Mouse (Mus musculus) layer of hippocampus, adult 8-10 months (tissue): ENCODE data around the gene Naa40. TPM values are rescaled to one million over a fixed set of nuclear protein-coding genes. Genes with fewer than 3 reads are reported as not detected.
A peak's percentile ranks its signal among the peaks of the same experiment; 100 is the strongest.

Experiments used
- DNase-seq, 2 experiments: peaks; one replicate each; pipeline ENCODE4 v3.0.0; 2022; ENCODE audit warnings: low spot score in 2 of 2
- total RNA-seq, 4 experiments: library from RNA; stranded (reverse); gene quantifications; 2 replicates each; pipeline ENCODE4 v1.2.4; 2022

The Naa40 gene
- total RNA-seq, 4 experiments from 2014 or later: 34.6 to 44.2 (median 36.6) TPM

- DNase-seq: peak; percentile 97
These were observed 23.6 kb downstream of the Naa40 start, which contains the start of gene Cox8a for GRCm38 (mm10) chr19:7217162-7217925. TSS of gene Cox8a (minus strand) at chr19:7217616.

GRCm38 (mm10) chr19:7214484-7214883, 26.5 kb downstream of the Naa40 start:
- DNase-seq: no peak

- DNase-seq: no peak
These were observed 28.0 kb downstream of the Naa40 start for GRCm38 (mm10) chr19:7213010-7213409.

GRCm38 (mm10) chr19:7212216-7212615, 28.8 kb downstream of the Naa40 start:
- no peak for DNase-seq

- no peak for DNase-seq
These were observed 30.9 kb downstream of the Naa40 start for GRCm38 (mm10) chr19:7209907-7210646.

- DNase-seq: peak; percentile 91 to 92
These were observed 34.9 kb downstream of the Naa40 start, which contains the start of gene Otub1 for GRCm38 (mm10) chr19:7205753-7206736. TSS of gene Otub1 (minus strand) at chr19:7206316.

GRCm38 (mm10) chr19:7205326-7205725, 35.7 kb downstream of the Naa40 start:
- DNase-seq: no peak

- no peak for DNase-seq
These were observed 36.1 kb downstream of the Naa40 start for GRCm38 (mm10) chr19:7204898-7205297.

- no peak for DNase-seq
These were observed 40.6 kb downstream of the Naa40 start for GRCm38 (mm10) chr19:7200427-7200826.

- no peak for DNase-seq
These were observed 41.9 kb downstream of the Naa40 start for GRCm38 (mm10) chr19:7199089-7199488.

- DNase-seq: no peak
These were observed 43.5 kb downstream of the Naa40 start for GRCm38 (mm10) chr19:7197445-7197844.

- DNase-seq: no peak
These were observed 44.2 kb downstream of the Naa40 start for GRCm38 (mm10) chr19:7196741-7197270.

- no peak for DNase-seq
These were observed 44.9 kb downstream of the Naa40 start for GRCm38 (mm10) chr19:7195900-7196728.

GRCm38 (mm10) chr19:7192561-7192967, 48.4 kb downstream of the Naa40 start:
- no peak for DNase-seq

GRCm38 (mm10) chr19:7191639-7192038, 49.3 kb downstream of the Naa40 start:
- no peak for DNase-seq

GRCm38 (mm10) chr19:7190986-7191385, 50.0 kb downstream of the Naa40 start:
- no peak for DNase-seq

- no peak for DNase-seq
These were observed 52.0 kb downstream of the Naa40 start for GRCm38 (mm10) chr19:7189026-7189425.

- no peak for DNase-seq
These were observed 53.8 kb downstream of the Naa40 start for GRCm38 (mm10) chr19:7187157-7187556.

GRCm38 (mm10) chr19:7185715-7186291, 55.2 kb downstream of the Naa40 start:
- DNase-seq: no peak

GRCm38 (mm10) chr19:7185059-7185458, 55.9 kb downstream of the Naa40 start:
- DNase-seq: no peak
